Mouse (Mus musculus): Measurements from ENCODE around the gene Smtnl1.

Gene Smtnl1

GRCm38 (mm10) chr2:84793871-84794270 lies 28.6 kb downstream of the Smtnl1 start:
- no peak for DNase-seq (ENCODE audit: low spot score in 2 of 2)

GRCm38 (mm10) chr2:84793154-84793553 lies 29.3 kb downstream of the Smtnl1 start:
- DNase-seq (ENCODE audit: low spot score in 2 of 2): no peak

GRCm38 (mm10) chr2:84792516-84792915 lies 29.9 kb downstream of the Smtnl1 start:
- no peak for DNase-seq (ENCODE audit: low spot score in 2 of 2)

- DNase-seq (ENCODE audit: low spot score in 2 of 2): no peak
Observed at GRCm38 (mm10) chr2:84790418-84790817, 32.0 kb downstream of the Smtnl1 start.

- DNase-seq (ENCODE audit: low spot score in 2 of 2): no peak
Observed at GRCm38 (mm10) chr2:84788316-84788715, 34.1 kb downstream of the Smtnl1 start.

GRCm38 (mm10) chr2:84783840-84784566 lies 38.4 kb downstream of the Smtnl1 start:
- DNase-seq (ENCODE audit: low spot score in 2 of 2): no peak

GRCm38 (mm10) chr2:84783315-84783714 lies 39.1 kb downstream of the Smtnl1 start:
- no peak for DNase-seq (ENCODE audit: low spot score in 2 of 2)

- no peak for DNase-seq (ENCODE audit: low spot score in 2 of 2)
Observed at GRCm38 (mm10) chr2:84779210-84779609, 43.2 kb downstream of the Smtnl1 start.

GRCm38 (mm10) chr2:84777706-84778105 lies 44.7 kb downstream of the Smtnl1 start:
- DNase-seq (ENCODE audit: low spot score in 2 of 2): no peak

GRCm38 (mm10) chr2:84775665-84776064 lies 46.8 kb downstream of the Smtnl1 start:
- DNase-seq (ENCODE audit: low spot score in 2 of 2): no peak

GRCm38 (mm10) chr2:84775241-84775640 lies 47.2 kb downstream of the Smtnl1 start, which contains the start of gene Serping1:
Serping1 (minus strand) TSS chr2:84775444.
- no peak for DNase-seq (ENCODE audit: low spot score in 2 of 2)

- DNase-seq (ENCODE audit: low spot score in 2 of 2): no peak
Observed at GRCm38 (mm10) chr2:84774751-84775150, 47.7 kb downstream of the Smtnl1 start.

GRCm38 (mm10) chr2:84773195-84773594 lies 49.3 kb downstream of the Smtnl1 start:
- no peak for DNase-seq (ENCODE audit: low spot score in 2 of 2)

GRCm38 (mm10) chr2:84772454-84772853 lies 50.0 kb downstream of the Smtnl1 start:
- DNase-seq (ENCODE audit: low spot score in 2 of 2): no peak

- no peak for DNase-seq (ENCODE audit: low spot score in 2 of 2)
Observed at GRCm38 (mm10) chr2:84770501-84770900, 52.0 kb downstream of the Smtnl1 start.

- no peak for DNase-seq (ENCODE audit: low spot score in 2 of 2)
Observed at GRCm38 (mm10) chr2:84762818-84763217, 59.6 kb downstream of the Smtnl1 start.

GRCm38 (mm10) chr2:84762295-84762694 lies 60.2 kb downstream of the Smtnl1 start:
- no peak for DNase-seq (ENCODE audit: low spot score in 2 of 2)

GRCm38 (mm10) chr2:84761840-84762239 lies 60.6 kb downstream of the Smtnl1 start:
- DNase-seq (ENCODE audit: low spot score in 2 of 2): no peak

- no peak for DNase-seq (ENCODE audit: low spot score in 2 of 2)
Observed at GRCm38 (mm10) chr2:84761309-84761708, 61.1 kb downstream of the Smtnl1 start.
